Mouse (Mus musculus) telencephalon, adult 2 months (tissue): ENCODE measurements around the gene Tcea3.

Source experiments
- DNase-seq: peaks from one replicate; pipeline ENCODE4 v3.0.0-alpha.2; 2011; ENCODE audit warnings: low read depth, low spot score

The Tcea3 gene

DNA sequence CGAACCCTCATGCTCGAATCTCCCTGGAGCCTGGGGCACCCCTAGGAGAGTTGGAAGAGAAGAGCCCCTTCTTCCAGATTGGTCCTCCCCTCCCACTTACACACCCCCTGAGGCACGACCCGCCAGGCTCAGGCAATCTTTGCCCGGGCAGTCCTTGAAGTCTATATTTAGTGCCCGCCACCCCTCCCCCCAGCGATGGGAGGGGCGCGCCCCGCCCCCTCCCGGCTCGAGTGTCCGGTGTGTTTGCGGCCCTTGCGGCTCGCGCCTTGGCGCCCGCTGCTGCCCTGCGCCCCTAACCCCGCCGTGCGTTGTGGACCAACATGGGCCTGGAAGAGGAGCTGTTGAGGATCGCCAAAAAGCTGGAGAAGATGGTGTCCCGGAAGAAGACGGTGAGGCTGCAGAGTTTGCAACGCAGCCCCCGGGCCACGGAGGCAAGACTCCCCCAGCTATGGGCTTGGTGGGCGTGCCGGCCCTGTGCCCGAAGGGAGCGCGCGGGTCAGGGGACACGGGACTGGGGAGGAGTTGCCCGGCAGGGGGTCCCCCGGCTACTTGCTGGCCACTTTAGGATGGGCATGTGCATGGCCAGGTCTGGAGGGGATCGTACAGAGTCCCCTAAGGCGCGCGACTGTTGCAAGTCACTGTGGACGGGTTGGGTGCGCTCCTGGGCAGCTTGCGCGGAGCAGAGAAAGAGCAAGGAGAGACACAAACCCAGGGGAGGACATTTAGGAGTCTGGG lies at the start of gene Tcea3:
Gene Tcea3, plus strand, starts transcription at position 1 of the 735 bp plus-strand sequence.
- no peak for DNase-seq

DNA sequence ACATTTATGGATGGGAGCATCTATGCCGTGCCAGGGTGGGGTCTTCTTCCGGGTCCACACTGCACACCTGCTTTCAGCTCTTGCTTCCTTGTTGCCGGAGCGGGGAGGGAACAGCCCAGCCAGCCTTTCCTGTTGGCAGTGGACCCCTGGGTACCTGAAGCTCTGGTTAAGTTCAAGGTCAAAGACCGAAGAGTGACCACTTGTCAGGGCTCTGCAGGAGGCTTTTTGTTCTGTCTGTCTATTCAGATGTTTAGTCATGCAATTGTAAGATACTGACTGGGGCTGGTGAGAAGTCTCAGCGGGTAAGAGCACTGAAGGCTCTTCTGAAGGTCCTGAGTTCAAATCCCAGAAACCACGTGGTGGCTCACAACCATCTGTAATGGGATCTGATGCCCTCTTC lies 48.7 kb upstream of the Tcea3 start:
- no peak for DNase-seq

DNA sequence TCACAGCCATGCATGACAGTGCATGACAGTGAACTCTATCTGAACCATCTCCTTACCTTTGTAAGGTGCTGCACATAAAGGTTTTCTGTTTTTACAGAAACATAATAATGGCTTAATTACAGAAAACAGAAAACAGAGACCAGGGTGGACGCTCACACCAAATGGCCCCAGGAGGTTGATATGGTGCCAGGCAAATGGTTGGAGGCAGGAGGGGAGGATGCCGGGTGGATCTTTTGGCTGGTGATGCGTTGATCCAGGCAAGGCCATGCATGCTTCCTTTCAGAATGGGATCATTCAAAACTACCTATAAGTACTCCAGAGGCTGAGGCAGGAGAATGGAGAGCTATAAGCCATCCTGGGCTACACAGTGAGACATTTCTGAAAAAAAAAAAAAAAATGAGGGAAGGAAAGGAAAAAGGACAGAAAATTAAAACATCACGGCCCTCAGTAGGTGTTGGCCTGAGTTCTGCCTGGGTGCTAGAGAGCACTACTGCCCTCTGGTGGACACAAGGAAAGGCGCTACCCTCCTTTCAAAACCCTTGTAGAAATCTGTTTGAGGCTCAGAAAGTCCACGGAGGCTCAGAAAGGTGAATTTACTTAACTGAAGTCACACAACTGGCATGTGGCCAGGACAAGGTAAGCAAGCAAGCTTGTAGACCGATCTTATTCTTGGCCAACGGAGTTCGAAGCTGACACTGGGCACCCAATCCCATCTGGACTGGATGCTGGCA lies 47.8 kb upstream of the Tcea3 start:
- DNase-seq = no peak

DNA sequence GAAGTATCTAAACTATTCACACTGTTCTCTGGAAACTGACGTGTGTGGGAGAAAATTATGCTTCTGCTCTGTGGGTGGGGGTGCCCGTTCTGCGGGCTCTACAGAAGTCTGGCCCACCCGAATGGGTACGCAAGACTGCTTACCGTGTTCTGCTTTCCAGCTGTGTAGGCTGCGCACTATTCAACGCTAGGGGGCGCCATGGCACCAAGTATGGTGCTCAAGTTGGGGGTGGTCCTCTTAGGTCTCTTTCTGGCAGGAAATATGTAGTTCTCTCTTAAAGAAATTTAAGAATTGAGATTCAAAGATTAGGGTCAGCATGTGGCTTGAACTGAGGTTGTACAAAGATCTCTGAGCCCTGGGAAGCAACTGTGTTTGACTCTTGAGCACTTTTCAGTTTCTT lies 45.0 kb upstream of the Tcea3 start:
- no peak for DNase-seq

DNA sequence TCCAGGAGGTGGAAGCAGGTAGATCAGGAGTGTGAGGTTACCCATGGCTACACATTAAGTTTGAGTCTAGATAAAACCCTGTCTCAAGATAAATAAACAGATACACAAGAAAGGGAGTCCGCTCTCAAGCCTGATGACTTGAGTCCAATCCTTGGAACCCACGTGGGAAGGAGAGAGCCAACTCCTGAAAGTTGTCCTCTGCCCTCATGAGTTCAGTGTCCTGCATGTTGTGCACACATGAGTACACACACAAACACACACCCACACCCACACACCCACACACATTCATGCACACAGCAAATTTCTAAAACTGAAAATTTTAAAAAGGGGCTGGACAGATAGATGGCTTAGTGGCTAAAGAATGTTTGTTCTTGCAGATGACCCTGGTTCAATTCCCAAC lies 42.8 kb upstream of the Tcea3 start:
- no peak for DNase-seq

DNA sequence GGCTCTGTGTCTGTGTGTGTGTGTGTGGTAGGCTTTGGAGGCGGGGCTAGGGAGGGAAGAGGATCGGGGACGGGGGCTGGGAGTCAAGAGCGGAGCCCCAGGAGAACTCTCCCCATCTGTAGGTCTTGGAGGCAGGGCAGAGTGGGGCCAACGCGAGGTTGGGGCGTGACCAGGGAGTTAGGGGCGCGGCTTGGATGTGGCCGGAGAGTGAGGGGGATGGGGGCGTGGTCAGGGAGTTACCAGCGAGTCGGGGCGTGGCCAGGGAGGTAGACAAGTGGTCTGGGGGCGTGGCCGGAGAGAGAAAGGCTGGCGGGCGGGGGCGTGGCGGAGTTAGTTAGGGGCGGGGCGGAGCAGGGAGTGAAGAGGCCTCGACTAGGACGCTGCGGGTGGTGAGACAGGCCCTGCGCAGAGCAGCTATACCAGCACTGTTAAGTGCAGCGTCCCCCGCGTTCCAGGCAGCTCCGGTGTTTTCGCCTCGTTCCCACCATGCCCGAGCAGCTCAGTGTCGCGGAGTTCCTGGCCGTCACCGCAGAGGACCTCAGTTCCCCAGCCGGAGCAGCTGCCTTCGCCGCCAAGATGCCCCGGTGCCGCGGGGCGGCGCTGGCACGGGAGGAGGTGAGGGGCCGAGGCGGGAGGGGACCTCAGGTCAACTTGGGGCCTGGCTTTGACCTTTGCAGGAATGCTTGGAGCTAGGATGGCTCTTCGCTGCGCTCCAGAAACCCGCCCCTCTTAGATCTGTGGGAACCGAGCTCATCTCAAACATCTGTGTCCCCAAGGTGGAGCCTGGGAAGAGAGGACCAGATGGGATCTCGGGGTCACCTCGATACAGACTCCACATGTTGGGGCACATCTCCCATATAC lies 41.3 kb upstream of the Tcea3 start, which contains the start of gene Asap3:
Gene Asap3, plus strand, starts transcription at position 333 of the 861 bp plus-strand sequence.
- peak; percentile 59 for DNase-seq

DNA sequence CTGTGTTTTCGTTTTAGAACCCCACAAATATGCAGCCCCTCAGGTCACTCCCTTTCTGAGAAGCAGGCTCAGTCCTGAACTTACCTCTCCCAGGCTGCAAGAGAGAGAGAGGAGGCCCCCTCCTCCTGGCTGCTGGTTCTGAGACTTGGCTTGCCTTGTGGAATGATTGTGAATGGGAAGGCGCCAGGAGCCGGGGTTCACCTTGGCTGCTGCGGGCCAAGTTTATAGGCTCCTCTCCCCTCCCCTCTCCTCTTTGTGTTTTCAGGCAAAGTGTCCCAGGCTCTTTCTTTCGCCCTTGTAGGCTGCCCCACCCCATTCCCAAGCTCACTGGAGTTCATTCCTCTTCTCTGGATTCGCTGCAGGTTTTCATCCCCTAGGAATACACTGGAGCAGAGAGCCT lies 40.6 kb upstream of the Tcea3 start:
- DNase-seq = no peak

DNA sequence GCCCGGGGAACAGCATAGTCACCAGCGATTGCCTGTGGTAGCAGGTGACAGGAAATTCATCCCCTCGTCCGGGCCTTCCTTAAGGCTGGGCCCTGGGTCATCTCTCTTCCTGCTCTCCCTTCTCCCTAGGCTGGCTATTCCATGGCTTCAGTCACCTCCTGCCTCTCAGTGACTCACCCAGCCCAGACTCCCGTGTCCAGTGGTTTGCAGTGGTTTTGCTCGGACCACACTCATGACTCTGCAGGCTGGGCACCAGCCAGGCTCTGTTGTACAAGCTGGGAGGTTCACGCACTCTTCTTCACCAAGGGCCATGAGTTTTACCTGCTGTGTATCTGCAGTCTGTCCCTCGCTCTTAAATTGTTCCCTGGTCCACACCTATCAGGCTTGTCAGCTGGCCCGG lies 36.6 kb upstream of the Tcea3 start:
- DNase-seq = no peak

DNA sequence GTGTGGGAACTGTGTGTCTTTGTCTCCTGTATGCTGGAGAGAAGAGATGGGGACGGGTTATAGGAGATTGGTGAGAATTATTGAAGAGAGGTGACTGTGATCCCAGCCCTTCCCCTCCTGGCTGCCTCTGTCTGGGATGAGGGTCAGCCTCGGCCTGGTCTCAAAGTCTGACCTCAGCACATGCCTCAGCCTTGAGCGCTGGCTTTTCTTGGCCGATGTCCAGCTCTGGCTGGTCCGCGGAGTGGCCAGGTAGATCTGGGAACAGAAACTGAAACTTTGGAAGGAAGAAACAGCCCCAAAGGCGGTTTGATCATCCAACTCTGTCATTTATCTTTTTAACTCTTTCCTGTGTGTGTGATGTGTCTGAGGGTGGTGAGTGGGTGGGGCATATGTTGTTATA lies 33.9 kb upstream of the Tcea3 start:
- DNase-seq = no peak

DNA sequence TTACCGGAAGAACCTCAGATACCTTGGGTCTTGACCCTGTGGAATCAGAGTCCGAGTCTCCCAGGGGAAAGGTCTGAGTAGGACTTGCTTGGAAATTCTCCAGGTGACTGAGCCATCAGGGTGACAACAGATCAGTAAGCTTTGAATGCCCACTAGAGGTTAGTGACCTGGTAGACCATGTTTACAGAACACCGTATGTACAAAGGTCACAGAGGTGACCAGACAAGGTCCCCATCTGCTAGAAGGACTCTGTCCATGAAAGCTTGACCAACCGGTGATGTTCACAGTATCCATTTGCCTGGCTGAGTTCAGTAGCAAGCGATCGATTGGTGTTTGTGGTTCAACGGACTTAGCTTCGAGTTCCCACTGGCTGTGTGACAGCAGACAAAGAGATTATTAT lies 32.7 kb upstream of the Tcea3 start:
- DNase-seq = no peak

DNA sequence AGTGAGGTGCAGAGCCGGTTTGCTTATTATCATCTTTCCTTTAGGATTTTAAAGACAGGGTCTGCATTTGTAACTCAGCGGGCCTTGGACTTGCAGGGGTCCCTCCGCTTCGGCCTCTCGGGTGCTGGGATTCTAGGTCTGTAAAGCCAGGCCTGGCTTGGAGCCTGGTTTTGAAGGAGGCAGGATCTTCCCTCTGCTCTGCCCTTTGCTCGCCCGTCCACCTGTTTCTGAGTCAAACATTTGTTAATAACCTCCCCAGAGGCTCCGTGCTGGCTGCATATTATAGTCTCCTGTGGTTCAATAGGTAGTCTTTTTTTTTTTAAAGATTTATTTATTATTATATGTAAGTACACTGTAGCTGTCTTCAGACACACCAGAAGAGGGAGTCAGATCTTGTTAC lies 32.0 kb upstream of the Tcea3 start:
- no peak for DNase-seq

DNA sequence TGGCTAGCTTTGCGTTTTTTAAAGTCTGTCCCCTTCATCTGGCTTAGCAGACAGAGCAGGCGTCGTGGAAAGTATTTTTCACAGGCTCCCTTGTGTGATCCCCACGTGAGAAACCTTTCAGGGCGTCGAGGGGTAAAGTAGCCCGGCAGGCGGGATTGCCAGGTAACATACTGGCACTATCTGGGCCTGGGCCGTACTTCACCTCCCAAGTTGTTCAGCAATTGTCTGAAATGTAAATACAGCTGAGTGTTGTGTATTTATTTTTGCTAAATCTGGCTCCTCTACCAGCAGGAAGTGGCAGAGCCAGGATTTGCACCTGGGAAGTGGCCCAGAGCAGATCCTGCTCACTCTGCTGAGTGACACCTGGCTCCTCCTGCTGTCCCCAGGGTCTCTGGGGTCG lies 30.5 kb upstream of the Tcea3 start:
- DNase-seq = no peak

DNA sequence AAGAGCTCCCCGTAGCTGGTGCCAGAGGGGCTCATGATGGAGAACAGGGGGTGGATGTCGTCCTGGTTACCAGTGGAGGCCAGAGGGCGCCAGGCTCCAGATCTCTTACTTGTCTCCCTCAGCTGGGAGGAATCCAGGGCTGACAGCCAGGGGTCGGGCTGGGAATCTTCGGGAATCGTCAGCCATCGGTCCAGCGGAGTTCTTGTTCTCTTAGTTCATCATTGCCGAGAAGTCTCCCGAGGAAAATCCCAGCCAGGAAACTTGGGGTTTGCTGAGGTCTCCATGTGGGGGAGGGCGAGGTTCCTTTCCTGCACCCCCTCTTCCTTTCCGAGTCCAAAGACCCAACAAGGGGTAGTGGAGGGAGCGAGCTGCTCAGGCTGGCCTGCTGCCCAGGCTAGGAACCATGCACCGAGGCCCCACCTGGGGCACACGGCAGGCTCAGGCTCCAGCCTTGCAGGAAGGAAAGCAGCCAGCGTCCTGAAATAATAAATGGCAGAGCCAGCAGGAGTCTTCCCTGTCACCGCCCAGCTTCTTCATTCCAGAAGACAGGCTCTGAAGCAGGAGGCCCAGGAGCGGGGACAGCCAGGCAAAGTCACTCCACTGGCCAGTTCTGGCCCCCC lies 28.8 kb upstream of the Tcea3 start:
- DNase-seq = no peak

DNA sequence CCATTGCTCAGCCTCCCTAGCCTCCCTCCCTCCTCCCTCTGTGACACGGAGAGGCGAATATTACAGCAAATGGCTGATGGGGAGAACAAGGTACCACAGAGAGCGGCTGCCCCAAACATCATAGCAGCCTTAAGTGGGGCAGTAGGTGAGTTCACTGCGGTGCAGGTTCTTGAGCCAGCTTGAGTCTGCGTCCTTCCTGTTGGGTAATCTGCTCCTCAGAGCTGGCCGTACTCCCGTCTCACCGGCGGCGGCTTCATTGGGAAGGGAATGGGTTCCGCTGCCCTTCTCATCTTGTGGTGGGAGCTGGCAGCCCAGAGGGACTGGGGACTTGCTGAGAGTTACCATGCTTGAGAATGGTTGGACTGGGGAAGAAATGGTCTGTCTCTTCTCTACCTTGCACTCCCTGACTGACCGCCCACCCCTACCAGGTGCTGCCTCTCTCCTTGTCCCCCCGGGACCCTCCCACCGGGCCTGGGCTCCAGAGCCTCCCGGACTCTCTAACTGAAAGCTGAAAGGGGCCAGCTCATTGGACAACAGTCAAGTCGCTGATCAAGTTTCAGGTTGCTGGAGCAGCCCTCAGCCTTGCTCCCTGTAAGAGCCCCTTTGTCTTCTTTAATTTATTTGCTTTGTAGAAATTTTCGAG lies 27.3 kb upstream of the Tcea3 start:
- DNase-seq = no peak

DNA sequence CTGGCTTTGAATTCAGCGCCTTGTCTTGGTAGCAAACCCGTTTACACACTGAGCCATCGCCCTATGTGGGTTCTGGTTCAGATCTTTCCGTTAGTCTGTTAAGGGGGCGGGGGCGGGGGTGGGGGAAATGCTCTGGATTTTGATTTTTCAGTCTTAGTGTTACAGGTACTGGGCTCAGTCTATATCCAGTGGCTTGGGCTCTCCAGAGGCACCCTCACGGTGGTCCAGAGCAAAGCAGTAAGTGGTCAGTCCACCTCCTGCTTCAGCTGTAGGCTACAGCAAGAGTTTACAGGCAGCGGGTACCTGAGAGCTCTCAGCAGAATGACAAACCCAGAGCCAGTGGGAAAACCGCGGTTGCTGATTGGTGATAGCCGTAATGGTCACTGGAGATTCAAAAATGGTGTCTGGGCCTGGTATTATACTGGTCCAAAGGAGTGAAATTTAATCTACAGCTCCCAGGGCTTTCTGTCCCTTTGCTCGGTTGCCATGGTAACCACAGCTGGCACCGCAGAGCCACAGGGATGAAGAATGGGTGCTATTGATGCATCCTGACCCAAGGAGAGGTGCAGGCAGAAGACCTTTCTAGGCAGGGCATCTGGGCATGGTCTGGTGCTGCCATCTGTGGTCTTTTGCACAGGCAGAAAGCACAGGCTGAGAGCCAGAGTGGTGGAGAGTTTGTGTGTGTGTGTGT lies 23.8 kb upstream of the Tcea3 start:
- DNase-seq = peak; percentile 36

DNA sequence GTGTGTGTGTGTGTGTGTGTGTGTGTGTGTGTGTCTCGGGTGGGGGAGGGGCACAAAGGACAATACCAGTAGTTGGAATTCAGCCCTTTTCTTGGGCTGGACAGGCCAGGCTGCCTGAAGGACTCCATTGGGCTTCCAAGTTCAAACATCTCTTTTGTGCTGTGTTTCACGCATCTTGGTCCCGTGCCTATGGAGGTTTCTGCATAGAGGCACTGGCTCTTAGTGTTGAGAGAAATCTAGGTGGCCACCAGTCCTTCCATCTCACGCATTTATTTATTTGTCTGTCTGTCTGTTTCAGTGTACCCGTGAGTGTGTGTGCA lies 23.3 kb upstream of the Tcea3 start:
- DNase-seq = no peak

DNA sequence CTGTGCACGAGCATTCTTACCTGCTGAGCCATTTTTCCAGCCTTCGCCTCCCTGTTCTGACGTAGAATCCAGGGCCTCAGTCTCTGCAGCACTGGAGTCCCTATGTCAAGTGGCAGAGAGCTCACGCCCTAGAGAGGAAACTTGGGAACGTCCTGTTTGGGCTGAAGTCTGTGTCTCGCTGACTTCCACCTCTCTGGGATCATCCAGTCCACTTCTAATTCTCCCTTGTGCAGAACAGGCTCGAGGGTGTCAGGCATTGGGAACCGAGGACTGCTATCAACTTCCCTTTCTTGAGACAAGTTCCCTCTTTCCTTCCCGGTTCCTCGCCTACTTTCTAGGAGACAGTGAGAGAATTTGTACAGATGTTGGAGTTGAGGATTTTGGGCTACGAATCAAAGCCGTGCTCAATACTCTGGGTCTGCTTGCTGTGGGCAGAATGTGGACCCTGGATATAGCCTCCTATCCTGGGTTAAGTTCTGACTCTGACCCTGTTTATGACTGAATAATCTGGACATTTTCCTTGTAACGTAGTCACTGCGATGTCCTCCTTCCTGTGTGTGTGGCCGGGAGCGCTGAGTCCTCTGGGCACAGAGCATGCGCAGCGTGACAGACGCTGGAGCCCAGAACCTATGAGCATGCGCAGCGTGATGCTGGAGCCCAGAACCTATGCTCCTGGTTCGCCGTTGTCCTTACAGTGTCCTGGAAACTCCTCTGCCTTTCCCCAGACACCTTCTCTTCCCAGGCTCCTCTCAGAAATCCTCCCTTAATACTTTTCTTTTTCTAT lies 22.7 kb upstream of the Tcea3 start:
- DNase-seq = no peak

DNA sequence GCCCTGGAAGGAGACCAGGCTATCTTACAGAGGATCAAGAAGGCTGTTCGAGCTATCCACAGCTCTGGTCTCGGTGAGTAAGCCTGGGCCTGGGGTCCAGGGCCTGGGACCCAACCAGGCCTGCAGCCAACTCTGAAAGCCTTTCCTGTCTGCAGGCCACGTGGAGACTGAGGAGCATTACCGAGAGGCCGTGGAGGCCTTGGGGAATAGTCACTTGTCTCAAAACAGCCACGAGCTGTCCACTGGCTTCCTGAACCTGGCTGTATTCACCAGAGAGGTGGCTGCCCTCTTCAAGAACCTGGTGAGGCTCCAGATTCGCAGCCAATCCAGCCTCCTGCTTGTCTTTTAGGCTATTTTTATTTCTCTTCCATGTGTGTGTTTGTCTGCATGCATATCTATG lies 20.1 kb upstream of the Tcea3 start:
- no peak for DNase-seq

DNA sequence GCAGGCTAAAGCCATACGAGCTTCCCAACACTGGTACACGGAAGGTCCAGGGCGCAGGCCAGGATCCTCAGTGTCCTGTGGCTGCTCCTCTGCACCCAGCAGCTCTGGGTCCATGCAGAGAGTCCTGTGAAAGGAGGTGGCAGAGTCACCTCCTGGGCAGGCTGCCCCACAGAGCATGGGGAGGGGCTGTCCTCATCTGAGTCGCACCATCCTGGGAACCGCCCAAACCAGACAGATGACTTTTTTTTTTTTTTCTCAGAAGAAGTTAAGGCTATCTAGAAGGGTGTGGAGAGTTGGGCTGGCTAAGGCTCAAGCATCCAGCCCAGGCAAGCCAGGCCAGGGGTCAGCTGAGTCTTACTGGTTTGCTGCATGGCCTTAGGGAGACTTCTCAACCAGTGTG lies 18.9 kb upstream of the Tcea3 start:
- no peak for DNase-seq

DNA sequence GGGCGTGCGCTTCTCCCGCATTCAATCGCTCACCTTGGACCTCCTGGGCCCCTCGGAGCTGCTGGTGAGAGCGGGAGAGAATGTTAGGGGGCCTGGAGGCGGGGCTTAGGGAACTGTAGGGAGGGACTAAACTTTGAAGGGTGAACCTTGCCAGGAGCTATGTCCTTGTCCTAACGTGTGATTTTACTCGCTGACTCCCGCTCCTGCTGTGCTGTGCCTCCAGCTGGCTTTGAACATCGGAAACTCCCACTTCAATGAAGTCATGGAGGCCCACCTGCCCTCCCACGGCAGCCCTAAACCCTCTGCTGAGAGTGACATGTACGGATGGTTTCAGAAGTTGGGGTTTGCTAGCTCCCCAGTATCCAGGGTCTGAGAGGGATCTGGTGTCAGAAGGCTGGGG lies 8.9 kb upstream of the Tcea3 start:
- DNase-seq = no peak
